Mouse (Mus musculus) heart, embryonic 12.5 days (tissue): ENCODE results near the gene Mesd. TPM values are rescaled to one million over a fixed set of nuclear protein-coding genes. Genes with fewer than 3 reads are reported as not detected.

ENCODE experiments used
- ATAC-seq: fragments of 200-750 bp; cut with Nextera tagmentation; 2 replicates; pipeline ENCODE4 v1.8.0; 2017; ENCODE audit warnings: moderate TSS enrichment, moderate library complexity; ENCODE audit not compliant: insufficient number of reproducible peaks, low FRiP score
- H3K27ac ChIP-seq: fragments of 300-500 bp; sonication (generic); 2 replicates; pipeline ENCODE4 v1.5.1; 2016; ENCODE audit warnings: mild to moderate bottlenecking, moderate library complexity; ENCODE audit not compliant: poor library complexity, severe bottlenecking
- H3K27me3 ChIP-seq: fragments of 300-500 bp; sonication (generic); replicated peaks from 2 replicates; pipeline ENCODE4 v1.6.1; 2016; ENCODE audit warnings: mild to moderate bottlenecking, moderate library complexity
- H3K36me3 ChIP-seq: fragments of 300-500 bp; sonication (generic); 2 replicates; pipeline ENCODE4 v1.6.1; 2016; ENCODE audit warnings: mild to moderate bottlenecking, moderate library complexity
- H3K4me1 ChIP-seq: fragments of 300-500 bp; sonication (generic); replicated peaks from 2 replicates; pipeline ENCODE4 v1.6.1; 2016; ENCODE audit warnings: mild to moderate bottlenecking
- H3K4me2 ChIP-seq: fragments of 300-500 bp; sonication (generic); 2 replicates; pipeline ENCODE4 v1.6.1; 2016; ENCODE audit warnings: mild to moderate bottlenecking, moderate library complexity
- H3K4me3 ChIP-seq: fragments of 300-500 bp; sonication (generic); 2 replicates; pipeline ENCODE4 v1.5.1; 2016; ENCODE audit warnings: mild to moderate bottlenecking
- H3K9ac ChIP-seq: fragments of 300-500 bp; sonication (generic); 2 replicates; pipeline ENCODE4 v1.6.1; 2016; ENCODE audit warnings: mild to moderate bottlenecking, moderate library complexity
- H3K9me3 ChIP-seq: fragments of 300-500 bp; sonication (generic); replicated peaks from 2 replicates; pipeline ENCODE4 v1.6.1; 2016; ENCODE audit warnings: mild to moderate bottlenecking, moderate library complexity
- WGBS: fragments of 180-500 bp; shearing (Covaris S2); methylation state at CpG from one replicate; pipeline ENCODE4 v1.1.7; 2016; 5-methylcytosine and 5-hydroxymethylcytosine counted together
- polyA plus RNA-seq: library from polyadenylated mRNA; unstranded; fragments of >200 nt; fragmentation: Nextera tagmentation; extraction: Ambion mirVana; gene quantifications from 2 replicates; pipeline ENCODE4 v1.2.1, GENCODE M21; 2016

Gene Mesd
- polyA plus RNA-seq, 1 experiment from 2014 or later: 101 TPM

DNA sequence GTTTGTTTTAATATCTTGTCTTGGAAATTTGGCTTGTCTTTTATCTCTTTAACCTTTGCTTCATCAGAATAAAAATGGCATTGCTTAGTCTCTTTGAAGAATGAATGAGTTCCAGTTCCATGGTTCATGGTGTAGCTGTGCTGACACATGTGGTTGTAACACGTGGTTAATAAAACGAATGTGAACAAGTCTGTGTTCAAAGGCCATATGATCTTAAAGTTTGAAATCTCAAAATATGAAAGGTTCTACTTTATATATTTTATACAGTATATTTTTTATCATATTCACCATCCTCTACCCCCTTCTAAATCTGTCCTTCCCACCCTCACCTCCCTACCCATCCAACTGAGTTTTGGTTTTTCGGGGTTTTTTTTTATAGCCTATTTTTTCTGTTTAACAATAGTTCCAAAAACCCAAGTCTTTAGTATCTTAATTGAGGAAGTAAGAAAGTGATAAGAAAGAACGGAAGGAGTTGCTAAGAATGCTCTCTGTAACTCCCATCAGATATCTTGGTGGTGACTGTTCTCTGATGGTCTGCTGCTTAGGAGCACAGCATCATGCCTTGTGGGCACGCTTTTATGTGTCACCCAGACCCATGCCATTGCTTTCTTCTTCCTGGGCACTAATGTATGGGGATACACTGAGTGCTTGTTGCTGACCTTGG lies 11.9 kb downstream of the Mesd start:
- ATAC-seq: no peak
- WGBS: 78% methylated on average over 5 of the region's 5 CpGs
- H3K4me2 ChIP-seq: no peak overlapping the region

DNA sequence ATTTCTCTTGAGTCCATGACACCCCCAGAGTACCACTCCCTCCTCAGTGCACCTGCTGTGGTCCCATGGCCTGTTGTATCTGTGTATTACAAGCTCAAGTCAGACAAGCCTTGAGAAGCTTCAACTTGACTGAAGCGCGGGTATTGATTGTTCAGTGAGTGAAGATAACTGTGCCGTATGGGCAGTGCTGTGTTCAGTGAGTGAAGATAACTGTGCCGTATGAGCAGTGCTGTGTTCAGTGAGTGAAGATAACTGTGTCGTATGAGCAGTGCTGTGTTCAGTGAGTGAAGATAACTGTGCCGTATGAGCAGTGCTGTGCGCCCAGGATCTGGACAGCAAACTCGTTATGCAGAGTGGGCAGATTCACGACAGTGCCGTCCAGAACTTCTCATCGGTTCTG lies 14.0 kb downstream of the Mesd start:
- H3K4me1 ChIP-seq: peaks cover 26% of the 10 kb centered on the region
- peaks cover 67% of the 10 kb centered on the region for H3K36me3 ChIP-seq
- H3K27me3 ChIP-seq: no peaks in the 10 kb centered on the region
- no peak overlapping the region for H3K4me2 ChIP-seq
- no peak overlapping the region for H3K4me3 ChIP-seq
- WGBS: 73% methylated on average over 11 of the region's 11 CpGs
- no peaks in the 10 kb centered on the region for H3K9me3 ChIP-seq
- ATAC-seq: peak; percentile 53; the same call in 1 of the 2 replicates
- no peak overlapping the region for H3K9ac ChIP-seq
- no peak overlapping the region for H3K27ac ChIP-seq

More for the DNA sequence above, 11.9 kb downstream of the Mesd start:
- Histone ChIP-seq H3K9ac (no peak overlapping the region), H3K4me1 (peaks cover 20% of the 10 kb centered on the region), H3K4me3 (no peak overlapping the region), H3K9me3 (no peaks in the 10 kb centered on the region), H3K27ac (no peak overlapping the region), H3K36me3 (peaks cover 58% of the 10 kb centered on the region), H3K27me3 (no peaks in the 10 kb centered on the region)

DNA sequence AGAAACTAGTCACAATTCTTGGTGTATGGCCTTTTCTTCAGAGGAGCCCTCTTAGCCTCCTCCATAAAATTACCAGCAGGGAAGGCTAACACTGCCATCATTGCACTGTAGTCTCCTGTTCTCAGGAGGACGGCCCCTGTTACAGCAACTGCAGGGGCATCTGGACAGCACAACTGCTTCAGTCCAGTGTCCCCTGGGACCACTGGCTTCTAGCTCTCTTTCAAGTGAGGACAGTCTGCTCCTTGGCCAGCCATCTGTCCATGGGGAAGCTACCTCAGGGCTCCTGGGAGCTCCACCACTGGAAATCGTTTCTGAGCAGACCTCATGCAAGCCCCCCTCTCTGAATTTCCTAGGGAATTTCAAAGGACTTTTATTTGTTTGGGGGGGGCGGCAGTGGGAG lies 16.3 kb downstream of the Mesd start:
- Histone ChIP-seq H3K27ac (no peak overlapping the region), H3K9me3 (no peaks in the 10 kb centered on the region), H3K27me3 (no peaks in the 10 kb centered on the region), H3K4me1 (peaks cover 15% of the 10 kb centered on the region), H3K9ac (no peak overlapping the region), H3K4me3 (no peak overlapping the region), H3K36me3 (peaks cover 59% of the 10 kb centered on the region), H3K4me2 (no peak overlapping the region)
- WGBS: 72% methylated on average over 3 of the region's 3 CpGs
- ATAC-seq: no peak

DNA sequence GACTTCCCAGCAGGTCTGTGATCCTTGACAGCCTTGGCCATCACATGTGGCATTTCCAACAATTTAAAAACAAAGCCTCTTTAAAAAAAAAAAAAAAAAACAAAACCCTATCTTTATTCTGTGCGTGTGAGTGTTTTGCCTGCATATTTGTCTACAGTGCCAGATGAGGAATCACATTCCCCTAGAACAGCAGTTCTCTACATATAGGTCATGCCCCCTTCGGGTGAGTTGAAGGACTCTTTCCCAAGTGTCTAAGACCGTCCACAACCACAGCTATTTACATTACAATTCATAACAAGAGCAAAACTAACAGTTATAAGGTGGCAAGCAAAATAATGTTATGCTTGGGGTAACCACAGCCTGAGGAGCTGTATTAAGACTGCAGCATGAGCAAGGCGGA lies 17.2 kb downstream of the Mesd start:
- Histone ChIP-seq H3K36me3 (peaks cover 53% of the 10 kb centered on the region), H3K9ac (no peak overlapping the region), H3K9me3 (peaks cover 9% of the 10 kb centered on the region), H3K4me1 (peaks cover 15% of the 10 kb centered on the region), H3K4me3 (no peak overlapping the region), H3K27ac (no peak overlapping the region), H3K27me3 (no peaks in the 10 kb centered on the region), H3K4me2 (no peak overlapping the region)
- no peak for ATAC-seq
- WGBS: 71% methylated on average over 4 of the region's 4 CpGs

DNA sequence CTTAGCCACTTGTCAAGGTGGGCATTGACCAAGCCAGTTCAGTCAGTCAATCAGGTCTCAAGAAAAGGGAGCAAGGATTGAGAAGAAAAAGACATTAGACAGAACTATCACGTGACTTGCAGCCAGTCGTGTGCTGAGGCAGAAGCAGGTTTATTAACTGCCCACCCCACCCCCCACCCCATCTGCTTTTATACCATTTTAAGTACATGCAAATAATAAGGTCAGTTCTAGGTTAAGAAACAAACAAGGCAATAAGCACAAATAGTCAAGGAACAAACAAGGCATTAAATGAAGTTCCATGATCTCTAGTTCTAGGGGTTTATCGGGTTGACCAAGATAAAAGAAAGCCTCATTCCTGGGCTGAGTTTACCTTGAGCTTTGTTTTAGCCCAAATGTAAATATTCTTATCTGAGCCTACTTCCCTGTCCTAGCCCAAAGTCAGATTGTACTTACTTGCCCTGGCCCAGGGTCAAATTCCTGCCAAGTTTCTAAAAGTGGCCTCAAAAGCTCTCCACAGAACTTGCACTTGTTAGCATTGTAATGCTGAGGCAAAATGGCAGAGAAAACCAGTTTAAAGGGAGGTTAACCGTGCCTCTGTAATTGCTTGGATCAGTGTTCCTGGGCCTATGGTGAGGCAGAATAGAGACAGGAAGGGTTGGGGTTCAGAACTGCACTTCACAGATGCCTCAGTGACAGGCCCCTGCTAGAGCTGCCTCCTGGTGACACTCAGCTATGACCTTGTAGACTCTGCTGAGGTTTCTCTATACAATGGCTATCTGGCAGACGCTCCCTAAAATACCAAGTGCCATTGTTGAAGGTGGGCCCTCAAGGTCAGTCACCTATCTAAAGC lies 18.3 kb downstream of the Mesd start:
- Histone ChIP-seq H3K27ac (peak overlapping the region; percentile 67), H3K4me3 (no peak overlapping the region), H3K27me3 (no peaks in the 10 kb centered on the region), H3K4me2 (no peak overlapping the region), H3K9ac (no peak overlapping the region), H3K36me3 (peaks cover 45% of the 10 kb centered on the region), H3K9me3 (peaks cover 12% of the 10 kb centered on the region), H3K4me1 (peaks cover 12% of the 10 kb centered on the region)
- 41% methylated on average over 5 of the region's 5 CpGs for WGBS
- ATAC-seq: no peak

DNA sequence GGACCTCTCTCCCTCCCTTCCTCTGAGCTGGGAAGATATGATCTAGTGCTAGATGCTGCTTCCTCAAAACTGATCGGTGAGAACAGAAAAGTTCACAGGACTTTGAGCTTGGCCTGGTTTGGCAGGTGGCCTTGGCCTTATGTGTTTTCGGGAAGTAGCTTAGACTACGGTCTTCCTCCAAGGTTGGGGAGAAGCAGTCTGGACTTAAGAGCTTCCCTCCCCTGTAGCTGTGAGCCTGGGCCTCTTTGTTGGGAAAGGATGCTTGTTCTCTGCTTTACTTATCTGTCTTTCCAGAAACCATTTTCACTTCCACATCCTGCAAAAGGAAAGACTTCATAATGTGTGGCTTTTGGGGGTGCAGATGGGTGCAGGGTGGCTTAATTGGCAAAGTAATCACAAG lies 20.6 kb downstream of the Mesd start:
- Histone ChIP-seq H3K4me2 (no peak overlapping the region), H3K27me3 (no peaks in the 10 kb centered on the region), H3K36me3 (peaks cover 22% of the 10 kb centered on the region), H3K9me3 (peaks cover 12% of the 10 kb centered on the region), H3K4me1 (peaks cover 12% of the 10 kb centered on the region), H3K27ac (no peak overlapping the region), H3K4me3 (no peak overlapping the region), H3K9ac (no peak overlapping the region)
- WGBS: 77% methylated on average over 3 of the region's 3 CpGs
- ATAC-seq: no peak

DNA sequence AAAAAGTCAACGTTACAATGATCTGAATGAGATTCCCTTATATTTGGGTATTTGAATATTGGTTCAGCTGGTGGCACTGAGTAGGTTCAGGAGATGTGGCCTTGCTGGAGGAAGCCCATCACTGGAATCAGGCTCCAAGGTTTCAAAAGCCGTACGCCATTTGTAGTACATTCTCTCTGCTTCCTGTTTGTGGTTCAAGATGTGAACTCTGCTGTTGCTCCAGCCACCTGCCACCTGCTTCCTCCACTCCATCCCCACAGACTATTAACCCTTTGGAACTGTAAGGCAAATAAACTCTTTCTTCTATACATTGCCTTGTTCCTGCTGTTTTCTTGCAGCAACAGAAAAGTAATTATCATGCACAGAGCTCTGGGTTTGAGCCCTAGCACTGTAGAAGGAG lies 27.6 kb downstream of the Mesd start:
- ATAC-seq: no peak
- H3K9ac ChIP-seq: no peak overlapping the region
- no peak overlapping the region for H3K4me2 ChIP-seq
- H3K27ac ChIP-seq: no peak overlapping the region
- 71% methylated on average over 3 of the region's 3 CpGs for WGBS
- no peak overlapping the region for H3K4me3 ChIP-seq
- H3K4me1 ChIP-seq: no peaks in the 10 kb centered on the region
- 0 out of 2 replicates have a peak, but pooled peaks cover 4% of the 10 kb centered on the region for H3K27me3 ChIP-seq
- H3K9me3 ChIP-seq: no peaks in the 10 kb centered on the region
- H3K36me3 ChIP-seq: no peaks in the 10 kb centered on the region

DNA sequence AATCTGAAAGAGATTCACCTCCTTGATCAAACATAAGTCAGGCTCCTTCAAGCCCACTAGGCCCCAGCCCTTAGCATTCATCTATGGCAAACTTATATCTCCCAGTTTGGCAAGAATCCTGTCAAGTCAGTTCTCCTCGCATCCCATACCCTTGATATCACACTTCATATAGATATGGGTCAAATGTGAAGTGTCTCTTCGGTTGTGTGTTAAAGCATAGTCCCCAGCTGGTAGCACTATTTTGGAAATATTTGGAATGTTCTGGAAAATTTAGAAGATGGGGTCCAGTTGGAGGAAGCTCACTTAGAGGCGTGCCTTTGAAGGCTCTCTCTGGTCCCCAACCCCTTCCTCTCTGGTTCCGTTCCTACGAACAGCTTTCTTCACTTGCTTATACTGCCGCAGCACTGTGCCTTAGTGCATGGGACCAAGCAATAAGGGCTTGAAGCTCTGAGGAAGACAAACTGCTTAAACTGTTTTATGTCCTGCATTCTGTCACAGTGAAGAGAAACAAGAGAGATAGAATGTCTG lies 29.2 kb downstream of the Mesd start:
- Histone ChIP-seq H3K4me2 (no peak overlapping the region), H3K9me3 (no peaks in the 10 kb centered on the region), H3K4me3 (no peak overlapping the region), H3K27me3 (0 out of 2 replicates have a peak, but pooled peaks cover 4% of the 10 kb centered on the region), H3K36me3 (no peaks in the 10 kb centered on the region), H3K4me1 (no peaks in the 10 kb centered on the region), H3K27ac (no peak overlapping the region), H3K9ac (no peak overlapping the region)
- ATAC-seq: no peak
- 80% methylated on average over 6 of the region's 6 CpGs for WGBS

DNA sequence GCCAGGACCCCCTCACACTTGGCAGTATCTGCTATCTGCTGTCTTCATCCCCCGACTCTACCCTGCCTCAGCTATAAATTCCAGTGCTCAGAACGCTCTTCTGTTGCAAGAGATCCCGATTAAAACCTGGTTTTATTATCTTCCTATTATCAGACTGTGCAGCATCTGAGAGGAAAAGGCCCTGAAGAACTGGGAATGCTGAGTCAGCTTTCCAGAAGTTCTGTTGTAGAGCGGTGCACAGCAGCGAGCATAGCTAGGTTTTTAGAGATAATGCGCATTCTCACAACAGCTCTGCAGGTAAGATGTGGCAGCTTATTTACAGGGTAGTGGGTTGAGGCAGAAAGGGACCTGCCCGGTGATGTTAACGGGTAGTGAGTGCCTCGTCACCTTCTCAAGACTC lies 29.7 kb downstream of the Mesd start:
- no peak for ATAC-seq
- H3K27me3 ChIP-seq: 0 out of 2 replicates have a peak, but pooled peaks cover 4% of the 10 kb centered on the region
- H3K4me2 ChIP-seq: no peak overlapping the region
- 61% methylated on average over 9 of the region's 9 CpGs for WGBS
- no peaks in the 10 kb centered on the region for H3K36me3 ChIP-seq
- H3K4me3 ChIP-seq: no peak overlapping the region
- H3K9ac ChIP-seq: no peak overlapping the region
- no peaks in the 10 kb centered on the region for H3K4me1 ChIP-seq
- no peaks in the 10 kb centered on the region for H3K9me3 ChIP-seq
- H3K27ac ChIP-seq: no peak overlapping the region

DNA sequence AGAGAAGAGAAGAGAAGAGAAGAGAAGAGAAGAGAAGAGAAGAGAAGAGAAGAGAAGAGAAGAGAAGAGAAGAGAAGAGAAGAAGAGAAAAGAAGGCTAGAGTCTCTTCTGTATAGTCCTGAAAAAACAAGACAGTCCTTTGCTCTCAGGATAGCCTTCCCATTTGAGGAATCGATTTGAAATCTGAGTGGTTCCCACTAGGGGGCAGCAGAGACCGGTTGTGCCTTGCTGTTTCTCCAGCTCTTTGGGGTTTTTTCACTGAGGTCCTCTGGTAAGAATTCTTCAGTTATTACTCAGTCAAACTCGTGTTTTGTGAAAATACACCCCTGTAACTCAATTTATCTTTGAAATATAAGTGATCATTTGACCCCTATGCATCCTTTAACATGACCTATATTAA lies 30.3 kb downstream of the Mesd start:
- H3K36me3 ChIP-seq: no peaks in the 10 kb centered on the region
- H3K27me3 ChIP-seq: 0 out of 2 replicates have a peak, but pooled peaks cover 4% of the 10 kb centered on the region
- H3K27ac ChIP-seq: no peak overlapping the region
- WGBS: 1% methylated on average over 3 of the region's 3 CpGs
- no peak for ATAC-seq
- H3K9me3 ChIP-seq: no peaks in the 10 kb centered on the region
- no peaks in the 10 kb centered on the region for H3K4me1 ChIP-seq
- H3K9ac ChIP-seq: no peak overlapping the region
- H3K4me2 ChIP-seq: no peak overlapping the region
- no peak overlapping the region for H3K4me3 ChIP-seq

DNA sequence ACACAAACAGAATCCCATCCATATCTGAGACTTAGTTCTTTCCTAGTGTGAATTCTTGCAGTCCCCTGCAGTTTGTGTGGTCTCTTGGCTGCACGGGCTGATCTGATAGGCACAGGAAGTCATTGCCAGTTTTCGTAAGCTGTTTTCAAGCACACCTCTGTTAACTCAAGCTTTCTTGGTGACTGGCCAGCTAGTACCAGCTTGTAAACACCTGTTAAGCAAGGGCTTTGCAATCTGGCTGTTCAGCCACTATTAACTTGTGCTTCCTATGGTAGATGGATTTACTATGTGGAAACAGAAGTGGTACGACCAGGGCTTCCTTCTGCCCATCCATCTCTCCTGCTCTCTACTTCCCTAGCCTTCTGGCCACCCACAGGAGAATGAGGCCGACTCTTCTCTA lies 36.0 kb downstream of the Mesd start:
- Histone ChIP-seq H3K4me2 (no peak overlapping the region), H3K27ac (no peak overlapping the region), H3K27me3 (no peaks in the 10 kb centered on the region), H3K9ac (no peak overlapping the region), H3K9me3 (no peaks in the 10 kb centered on the region), H3K4me3 (no peak overlapping the region), H3K4me1 (no peaks in the 10 kb centered on the region), H3K36me3 (no peaks in the 10 kb centered on the region)
- 67% methylated on average over 4 of the region's 4 CpGs for whole genome bisulfite sequencing
- ATAC-seq: no peak
